Mouse (Mus musculus): Measurements from ENCODE around the gene Rgs2.

DNA sequence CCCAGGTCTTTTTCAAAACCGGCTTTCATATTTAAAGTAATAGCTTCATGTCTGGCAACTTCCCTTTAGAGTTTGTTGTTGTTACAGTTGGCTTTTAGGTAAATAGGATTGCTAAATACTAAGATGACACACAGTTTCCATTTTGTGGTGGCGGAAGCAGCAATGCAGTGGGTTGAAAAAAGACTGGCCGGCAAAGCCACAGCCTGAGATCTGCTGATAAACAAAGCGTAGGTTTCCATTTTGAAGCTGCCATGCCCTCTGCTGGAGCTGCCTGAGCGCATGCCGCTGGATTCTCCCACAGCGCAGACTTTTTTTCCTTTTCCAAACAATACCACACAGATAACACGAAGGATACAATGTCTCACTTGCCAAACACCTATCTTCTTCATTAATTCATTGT is 2.6 kb upstream of the Rgs2 start:
- TF ChIP-seq CTCF (IDR thresholded peaks at IDR 0.05; ENCODE audit: low read depth, low read length) (peak; percentile 63), POLR2A (IDR thresholded peaks at IDR 0.05; ENCODE audit: insufficient read depth, low read length) (no peak), EP300 (IDR thresholded peaks at IDR 0.05; ENCODE audit: insufficient read depth, low read depth, low read length) (no peak)
